Mouse (Mus musculus) adrenal gland, adult 2 months (tissue): ENCODE measurements at regions not wholly inside any gene's neighbourhood (a gene's known extent, or its start where the extent isn't known, plus 50 kb on each side); places are given as distances from the start of the nearest gene placed in this dataset.
A peak's percentile ranks its signal among the peaks of the same experiment; 100 is the strongest.

Experiments used
- DNase-seq: peaks from one replicate; pipeline ENCODE4 v3.0.0; 2021

DNA sequence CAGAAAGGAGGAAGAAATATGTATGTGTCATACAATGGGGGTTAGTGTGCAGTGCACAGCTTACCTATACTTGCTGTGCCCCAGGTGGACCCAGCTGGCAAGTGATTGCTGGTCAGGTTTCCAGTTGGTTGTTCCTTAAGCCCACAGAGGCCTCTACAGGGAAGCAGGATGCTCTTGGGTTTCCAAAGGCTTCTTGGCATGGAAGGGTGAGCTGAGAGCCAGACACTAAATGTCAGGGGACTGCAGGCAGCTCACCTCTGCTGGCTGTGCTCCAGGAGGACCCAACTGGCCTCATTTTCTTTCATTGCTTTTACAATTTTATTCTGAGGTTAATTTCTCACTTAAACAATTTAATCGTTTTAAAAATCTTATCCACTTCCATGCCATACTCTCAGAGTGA is 108.1 kb downstream of the Gm10184 start:
- no peak for DNase-seq

DNA sequence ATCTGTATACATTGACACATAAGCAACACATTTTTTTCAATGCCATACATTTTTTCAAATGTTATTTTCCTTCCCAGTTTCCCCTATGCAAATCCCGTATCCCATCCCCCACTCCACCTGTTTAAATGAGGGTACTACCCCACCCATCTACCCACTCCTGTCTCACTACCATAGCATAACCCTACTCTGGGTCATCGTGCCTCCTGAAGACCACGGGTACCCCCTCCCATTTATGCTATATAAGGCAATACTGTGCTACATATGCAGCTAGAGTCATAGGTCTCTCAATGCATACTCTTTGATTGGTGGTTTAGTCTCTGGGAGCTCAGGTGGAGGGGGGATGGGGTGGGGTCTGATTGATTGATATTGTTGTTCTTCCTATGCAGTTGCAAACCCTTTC is 132.7 kb downstream of the Gm10184 start:
- no peak for DNase-seq

DNA sequence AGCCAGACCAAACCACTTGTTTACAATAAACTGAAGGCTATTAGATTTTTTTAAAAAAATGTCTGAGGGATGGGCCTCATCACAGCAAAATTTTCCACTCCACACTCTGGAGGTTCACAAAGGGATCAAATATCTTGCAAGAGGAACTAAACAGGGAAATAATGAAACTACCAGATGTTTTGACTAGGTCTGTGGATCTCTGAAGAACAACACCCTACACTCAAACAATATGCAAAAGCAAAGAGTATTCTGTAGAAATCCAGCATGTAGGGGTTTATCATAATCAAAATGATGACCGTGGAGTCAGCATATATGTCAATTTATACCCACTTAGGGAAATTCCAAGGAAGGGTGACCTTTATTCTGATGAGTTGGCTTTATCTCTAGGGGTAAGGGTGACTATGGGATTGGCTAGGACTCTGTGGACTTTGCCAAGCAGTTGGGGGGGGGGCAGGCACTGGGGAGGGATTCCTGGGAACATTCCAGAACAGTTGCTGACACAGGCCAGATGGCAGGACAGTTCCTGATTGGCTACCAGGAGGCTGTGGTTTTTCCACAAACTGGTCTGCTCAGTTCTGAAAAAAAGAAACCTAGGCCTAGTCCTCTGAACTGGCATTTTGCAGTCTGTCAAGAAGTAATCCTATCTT is 143.9 kb downstream of the Gm10184 start:
- DNase-seq: no peak

DNA sequence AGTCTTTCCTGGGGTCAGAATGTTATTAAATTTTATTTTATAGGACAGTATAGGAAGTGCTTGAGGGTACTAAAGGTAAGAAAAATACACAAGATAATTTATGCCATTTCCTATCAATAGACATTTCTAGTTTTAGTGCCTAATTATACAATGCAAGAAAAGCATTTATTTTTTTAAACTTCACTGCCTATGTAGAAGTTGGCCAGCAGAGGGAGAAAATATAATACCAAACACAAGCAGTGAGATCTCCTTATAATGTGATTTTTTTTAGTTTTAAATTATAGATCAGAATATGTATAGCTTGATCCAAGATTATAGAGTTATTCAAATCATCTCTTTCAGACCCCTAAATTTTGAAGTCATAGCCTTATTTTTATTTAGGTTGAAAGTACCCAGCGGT is 172.8 kb downstream of the Gm10184 start:
- DNase-seq: no peak

DNA sequence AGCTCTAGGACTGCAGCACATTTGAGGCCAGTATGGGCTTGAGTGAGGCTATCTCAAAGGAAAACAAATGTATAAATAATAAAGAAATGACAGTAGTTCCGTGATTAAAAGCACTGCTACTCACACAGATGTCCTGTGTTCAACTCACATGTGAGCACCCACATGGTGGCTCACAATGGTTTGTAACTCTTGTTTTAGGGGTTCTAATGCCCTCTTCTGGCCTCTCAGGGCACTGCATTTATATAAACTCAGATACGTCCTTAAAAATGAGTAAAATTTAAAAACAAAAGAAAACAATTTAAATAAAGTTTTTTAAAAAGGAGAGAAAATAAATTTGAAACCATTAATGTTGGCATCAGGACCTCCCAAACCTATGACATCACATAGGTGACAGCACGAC is 184.7 kb downstream of the Gm10184 start:
- no peak for DNase-seq

DNA sequence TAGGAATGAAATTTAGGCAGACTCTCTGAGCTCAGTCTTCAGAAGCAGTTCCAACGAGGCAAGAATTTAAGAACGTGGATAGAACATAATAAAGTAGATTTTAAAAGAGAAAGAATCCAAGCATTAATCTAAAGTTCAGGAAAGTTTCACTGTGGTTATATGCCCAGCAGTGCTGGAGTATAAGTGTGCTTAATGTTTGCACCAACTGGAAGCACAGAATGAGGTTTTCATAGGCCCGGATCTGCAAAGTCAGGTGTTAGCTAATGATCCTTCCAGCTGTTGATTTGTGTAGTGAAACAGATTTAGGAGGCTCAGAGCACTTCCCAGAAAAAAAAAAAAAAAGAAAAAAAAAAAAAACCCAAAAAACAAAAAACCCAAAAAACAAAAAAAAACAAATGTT is 228.5 kb downstream of the Gm10184 start:
- DNase-seq: no peak

DNA sequence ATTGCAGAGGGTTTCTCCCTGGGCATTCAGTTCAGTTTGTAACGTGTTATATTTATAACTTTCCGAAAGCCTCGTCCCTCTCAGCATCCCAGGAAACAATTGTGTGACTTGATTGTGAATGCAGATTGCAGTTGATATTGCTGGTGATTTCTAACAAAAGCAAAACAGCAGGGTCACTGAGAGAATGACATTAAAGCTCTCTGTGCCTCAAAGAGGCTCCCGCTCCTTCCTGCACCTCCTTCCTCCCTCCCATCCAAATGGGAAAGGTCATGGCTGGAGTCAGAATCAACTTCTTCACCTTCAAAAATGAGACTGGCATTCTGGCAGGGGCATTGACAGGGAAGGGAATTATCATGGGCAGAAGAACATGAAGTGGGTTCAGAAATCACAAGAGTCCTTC is 251.9 kb downstream of the Gm10184 start:
- DNase-seq: no peak

DNA sequence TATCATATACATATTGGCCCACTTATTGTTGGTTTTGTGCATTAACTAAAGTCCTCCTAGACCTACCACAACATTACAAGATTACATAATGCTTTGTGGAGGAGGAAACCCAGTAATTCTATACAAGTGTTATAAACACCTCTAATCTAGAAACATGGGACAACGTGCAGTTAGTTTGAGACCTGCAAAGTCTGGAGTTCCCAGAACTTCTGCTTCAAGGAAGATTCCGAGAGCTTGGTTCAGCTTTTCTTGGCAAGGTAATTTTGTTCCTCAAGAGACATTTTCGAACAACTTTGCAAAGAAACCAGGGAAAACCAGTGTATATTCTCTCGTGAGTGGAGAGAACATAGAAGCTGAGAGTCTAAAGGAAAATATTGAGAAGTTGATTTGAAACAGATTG is 254.0 kb downstream of the Gm10184 start:
- no peak for DNase-seq

DNA sequence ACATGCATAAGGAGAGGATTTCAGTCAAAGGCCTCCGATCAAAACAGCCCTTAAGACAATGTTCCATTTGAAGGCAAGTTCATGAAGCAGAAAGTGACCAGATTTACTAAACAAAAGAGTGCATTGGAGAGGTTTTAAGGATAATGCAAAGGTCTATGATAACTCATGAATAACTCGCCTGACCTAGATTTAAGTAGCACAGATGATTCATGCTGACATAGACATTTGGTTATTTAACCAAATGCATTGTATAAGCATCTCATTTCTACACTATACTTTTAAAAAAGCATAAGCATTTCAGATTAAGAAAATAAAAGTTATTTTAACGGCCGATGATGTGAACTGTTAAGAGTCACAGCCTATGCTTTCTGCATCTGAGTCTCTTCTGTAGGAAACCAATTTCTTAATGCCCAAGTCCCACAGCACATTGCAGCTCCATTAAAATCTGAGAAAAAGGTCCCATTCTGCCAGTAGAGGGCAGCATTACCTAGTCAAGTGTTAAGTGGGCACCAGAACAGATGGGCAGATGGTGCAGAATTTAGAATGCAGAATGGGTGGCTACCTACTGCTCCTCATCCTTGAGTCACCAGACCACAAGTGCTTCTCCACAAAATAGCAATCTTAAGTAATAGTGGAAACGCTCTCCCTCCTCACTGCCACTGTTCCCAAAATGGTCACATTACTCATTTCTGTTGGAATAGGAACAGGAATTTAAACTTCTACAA is 256.0 kb downstream of the Gm10184 start:
- peak; percentile 40 for DNase-seq

DNA sequence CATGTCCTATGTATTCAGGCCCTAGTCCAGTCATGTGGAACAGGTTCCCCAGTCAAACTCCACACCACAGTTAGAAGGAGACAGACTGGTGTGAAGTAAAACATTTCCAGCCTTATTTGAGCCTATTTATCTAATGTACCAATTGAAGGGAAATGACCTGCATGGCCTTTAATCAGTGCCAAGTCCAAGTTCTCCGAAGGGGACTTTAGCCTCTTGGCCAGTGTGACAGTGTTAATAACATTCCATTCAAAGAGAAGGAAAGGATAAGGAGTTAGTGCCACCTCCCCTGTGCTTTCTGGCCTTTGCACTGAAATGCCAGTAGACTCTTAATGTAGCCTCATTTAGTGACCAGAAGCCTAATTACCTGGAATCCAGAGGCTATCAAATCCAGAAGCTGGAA is 264.2 kb downstream of the Gm10184 start:
- DNase-seq: no peak
